Mouse (Mus musculus): ENCODE data around the gene Ndufs8. TPM values are rescaled to one million over a fixed set of nuclear protein-coding genes. Genes with fewer than 3 reads are reported as not detected.

Ndufs8 gene
- total and polyA plus RNA-seq, 2 experiments from 2014 or later, result 212 to 366 TPM

DNA sequence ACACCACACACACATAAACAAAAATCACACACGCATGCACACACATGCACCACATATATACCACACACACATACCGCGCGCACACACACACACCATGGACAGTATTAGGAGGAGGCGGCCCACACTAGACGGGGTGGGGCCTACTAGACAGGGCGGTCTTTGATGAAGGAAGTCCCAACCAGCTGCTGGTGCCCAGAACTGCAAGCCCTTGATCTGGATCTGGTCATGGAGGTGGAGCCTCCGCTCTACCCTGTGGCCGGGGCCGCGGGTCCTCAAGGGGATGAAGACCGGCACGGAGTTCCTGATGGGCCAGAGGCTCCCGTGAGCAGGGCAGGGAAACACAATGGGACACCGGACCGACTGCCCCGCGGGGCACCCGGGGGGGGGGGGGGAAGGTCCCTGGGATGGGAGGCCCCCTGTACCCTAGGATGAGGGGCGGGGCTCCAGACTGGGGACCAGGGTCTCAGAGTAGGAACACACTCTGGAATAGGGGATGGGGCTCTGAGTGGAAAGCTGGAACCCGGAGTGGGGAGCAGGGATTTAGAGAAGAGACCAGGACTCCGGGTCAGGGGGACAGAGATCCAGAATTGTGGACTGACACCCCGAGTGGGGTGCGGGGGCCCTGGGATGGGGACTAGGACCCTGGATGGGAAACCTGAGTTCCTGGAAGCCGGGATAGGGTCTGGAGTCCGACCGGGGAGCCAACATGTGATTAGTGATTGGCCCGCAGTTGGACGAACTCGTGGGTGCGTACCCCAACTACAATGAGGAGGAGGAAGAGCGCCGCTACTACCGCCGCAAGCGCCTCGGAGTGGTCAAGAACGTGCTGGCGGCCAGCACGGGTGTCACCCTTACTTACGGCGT lies 22.7 kb upstream of the Ndufs8 start, which contains the start of gene Unc93b1:
Gene Unc93b1, plus strand, starts transcription at position 155 of the 864 bp plus-strand sequence.
- Histone ChIP-seq H3K27me3 (ENCODE audit: insufficient read depth, low read length) (no peaks in the 10 kb centered on the region), H3K9ac (replicated peaks; ENCODE audit: low read length) (peak within 1 kb of the TSS; percentile 39), H3K9me3 (ENCODE audit: low read length) (no peaks in the 10 kb centered on the region), H3K36me3 (ENCODE audit: insufficient read depth, low read length) (no peaks in the 10 kb centered on the region), H3K4me2 (ENCODE audit: low read depth, low read length) (peak within 1 kb of the TSS; percentile 78), H3K27ac (no peak within 1 kb of the TSS), H3K4me1 (ENCODE audit: insufficient read depth, low read length) (0 out of 2 replicates have a peak, but pooled peaks cover 15% of the 10 kb centered on the region), H3K4me3 (ENCODE audit: low read length) (peak within 1 kb of the TSS; percentile 36)
- WGBS, result 7% methylated on average over 42 of the region's 42 CpGs
- ATAC-seq (peak; percentile 78), DNase-seq (ENCODE audit: low spot score) (peak; percentile 50)
- TF ChIP-seq CTCF (IDR thresholded peaks at IDR 0.05; ENCODE audit: low read depth), result no peak

DNA sequence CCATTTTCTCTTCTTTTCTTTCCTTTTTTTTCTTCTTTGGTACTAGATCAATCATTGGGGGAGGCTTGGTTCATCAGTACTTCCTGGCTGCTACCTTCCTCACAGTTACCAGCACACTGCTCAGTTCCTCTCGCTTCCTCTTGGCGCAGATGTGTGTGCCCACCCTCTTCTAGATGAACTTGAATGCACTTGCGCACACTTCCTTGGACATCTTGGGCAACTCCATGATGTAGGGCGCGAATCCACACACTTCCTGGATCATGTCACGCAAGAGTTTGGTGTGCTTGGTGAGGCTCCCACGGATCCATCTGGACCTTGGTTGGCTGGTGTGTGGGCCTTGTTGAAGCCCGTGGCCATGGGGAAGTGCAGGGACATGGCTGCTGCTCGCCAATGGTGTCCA lies 19.1 kb upstream of the Ndufs8 start:
- ATAC-seq (no peak), DNase-seq (ENCODE audit: low spot score) (no peak)
- Histone ChIP-seq H3K4me3 (ENCODE audit: low read length) (no peak overlapping the region), H3K4me2 (ENCODE audit: low read depth, low read length) (no peak overlapping the region), H3K36me3 (ENCODE audit: insufficient read depth, low read length) (no peaks in the 10 kb centered on the region), H3K9ac (replicated peaks; ENCODE audit: low read length) (no peak overlapping the region), H3K9me3 (ENCODE audit: low read length) (no peaks in the 10 kb centered on the region), H3K4me1 (ENCODE audit: insufficient read depth, low read length) (0 out of 2 replicates have a peak, but pooled peaks cover 18% of the 10 kb centered on the region), H3K27me3 (ENCODE audit: insufficient read depth, low read length) (no peaks in the 10 kb centered on the region), H3K27ac (no peak overlapping the region)
- 90% methylated on average over 9 of the region's 9 CpGs for WGBS
- no peak for TF ChIP-seq CTCF (IDR thresholded peaks at IDR 0.05; ENCODE audit: low read depth)

- no peaks in the 10 kb centered on the region for H3K9me3 ChIP-seq (ENCODE audit: low read length)
- DNase-seq (ENCODE audit: low spot score) (peak; percentile 31), ATAC-seq (no peak)
- H3K4me2 ChIP-seq (ENCODE audit: low read depth, low read length), result no peak overlapping the region
- H3K4me3 ChIP-seq (ENCODE audit: low read length), result no peak overlapping the region
- 61% methylated on average over 21 of the region's 21 CpGs for WGBS
- H3K27ac ChIP-seq, result peak overlapping the region; percentile 73
- no peak for TF ChIP-seq CTCF (IDR thresholded peaks at IDR 0.05; ENCODE audit: low read depth)
- H3K36me3 ChIP-seq (ENCODE audit: insufficient read depth, low read length), result no peaks in the 10 kb centered on the region
- H3K27me3 ChIP-seq (ENCODE audit: insufficient read depth, low read length), result no peaks in the 10 kb centered on the region
- 0 out of 2 replicates have a peak, but pooled peaks cover 12% of the 10 kb centered on the region for H3K4me1 ChIP-seq (ENCODE audit: insufficient read depth, low read length)
- peak overlapping the region; percentile 25; the same call in 1 of the 2 replicates for H3K9ac ChIP-seq (replicated peaks; ENCODE audit: low read length)
Measured at GRCm38 (mm10) chr19:3930262-3931057, 17.9 kb upstream of the Ndufs8 start.

DNA sequence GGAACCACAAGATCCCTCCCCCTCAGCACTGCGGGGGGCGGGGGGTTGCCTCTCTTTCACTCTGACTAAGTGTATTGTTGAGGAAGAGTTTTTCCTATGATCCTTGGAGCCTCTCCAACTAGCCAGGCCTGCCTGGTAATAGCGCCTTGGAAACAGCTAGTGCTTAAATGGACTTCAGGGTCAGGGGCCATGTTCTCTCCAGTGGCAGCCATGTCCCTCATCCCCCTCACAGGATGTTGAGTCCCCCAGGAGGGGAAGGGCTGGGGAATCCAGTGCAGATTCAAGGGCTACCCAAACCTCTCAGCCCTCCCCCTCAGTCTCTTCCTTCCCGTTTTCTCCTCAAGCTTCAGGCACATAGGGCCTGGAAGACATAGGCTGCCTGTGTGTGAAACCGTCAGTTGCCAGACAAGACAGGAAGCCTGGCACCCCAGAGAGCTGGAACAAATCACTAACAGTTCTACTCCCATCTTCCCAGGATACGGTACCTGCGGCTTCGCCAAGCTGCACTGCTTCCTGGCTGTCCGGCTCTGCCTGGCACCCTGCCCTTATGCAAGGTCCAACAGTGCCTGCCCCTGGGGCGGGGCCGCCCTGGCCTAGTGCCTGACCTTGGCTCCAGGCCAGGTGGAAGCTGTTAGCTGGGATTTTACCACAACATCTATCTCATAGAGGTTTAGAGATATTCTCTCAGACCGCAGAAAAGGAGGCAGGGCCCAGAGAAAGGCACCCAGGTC lies 16.8 kb upstream of the Ndufs8 start, which contains the start of gene Aldh3b1:
Gene Aldh3b1, minus strand, starts transcription at position 598 of the 731 bp plus-strand sequence.
- Histone ChIP-seq H3K9me3 (ENCODE audit: low read length) (no peaks in the 10 kb centered on the region), H3K27ac (peak within 1 kb of the TSS; percentile 73), H3K9ac (replicated peaks; ENCODE audit: low read length) (peak within 1 kb of the TSS; percentile 25; the same call in 1 of the 2 replicates), H3K4me3 (ENCODE audit: low read length) (no peak within 1 kb of the TSS), H3K4me2 (ENCODE audit: low read depth, low read length) (peak within 1 kb of the TSS; percentile 29), H3K36me3 (ENCODE audit: insufficient read depth, low read length) (no peaks in the 10 kb centered on the region), H3K4me1 (ENCODE audit: insufficient read depth, low read length) (0 out of 2 replicates have a peak, but pooled peaks cover 9% of the 10 kb centered on the region), H3K27me3 (ENCODE audit: insufficient read depth, low read length) (no peaks in the 10 kb centered on the region)
- peak; percentile 82 for DNase-seq (ENCODE audit: low spot score)
- 27% methylated on average over 12 of the region's 12 CpGs for WGBS
- ATAC-seq, result peak; percentile 89
- TF ChIP-seq CTCF (IDR thresholded peaks at IDR 0.05; ENCODE audit: low read depth), result no peak

GRCm38 (mm10) chr19:3928779-3929178 lies 16.2 kb upstream of the Ndufs8 start:
- ATAC-seq (no peak), DNase-seq (ENCODE audit: low spot score) (no peak)
- H3K27me3 ChIP-seq (ENCODE audit: insufficient read depth, low read length), result no peaks in the 10 kb centered on the region
- H3K9me3 ChIP-seq (ENCODE audit: low read length), result no peaks in the 10 kb centered on the region
- TF ChIP-seq CTCF (IDR thresholded peaks at IDR 0.05; ENCODE audit: low read depth), result no peak
- H3K9ac ChIP-seq (replicated peaks; ENCODE audit: low read length), result no peak overlapping the region
- 0 out of 2 replicates have a peak, but pooled peaks cover 9% of the 10 kb centered on the region for H3K4me1 ChIP-seq (ENCODE audit: insufficient read depth, low read length)
- peak overlapping the region; percentile 73; the same call in 1 of the 2 replicates for H3K27ac ChIP-seq
- 50% methylated on average over 4 of the region's 4 CpGs for WGBS
- H3K4me3 ChIP-seq (ENCODE audit: low read length), result no peak overlapping the region
- H3K36me3 ChIP-seq (ENCODE audit: insufficient read depth, low read length), result no peaks in the 10 kb centered on the region
- no peak overlapping the region for H3K4me2 ChIP-seq (ENCODE audit: low read depth, low read length)

- no peaks in the 10 kb centered on the region for H3K27me3 ChIP-seq (ENCODE audit: insufficient read depth, low read length)
- H3K9me3 ChIP-seq (ENCODE audit: low read length), result no peaks in the 10 kb centered on the region
- H3K36me3 ChIP-seq (ENCODE audit: insufficient read depth, low read length), result no peaks in the 10 kb centered on the region
- no peak for DNase-seq (ENCODE audit: low spot score)
- no peak overlapping the region for H3K4me3 ChIP-seq (ENCODE audit: low read length)
- no peak overlapping the region for H3K9ac ChIP-seq (replicated peaks; ENCODE audit: low read length)
- no peak overlapping the region for H3K4me2 ChIP-seq (ENCODE audit: low read depth, low read length)
- no peak for ATAC-seq
- WGBS, result 88% methylated on average over 4 of the region's 4 CpGs
- TF ChIP-seq CTCF (IDR thresholded peaks at IDR 0.05; ENCODE audit: low read depth), result no peak
- H3K27ac ChIP-seq, result no peak overlapping the region
- 0 out of 2 replicates have a peak, but pooled peaks cover 9% of the 10 kb centered on the region for H3K4me1 ChIP-seq (ENCODE audit: insufficient read depth, low read length)
Measured at GRCm38 (mm10) chr19:3927989-3928388, 15.4 kb upstream of the Ndufs8 start.
